Mouse (Mus musculus): ENCODE results near the gene Pds5b. TPM values are rescaled to one million over a fixed set of nuclear protein-coding genes. Genes with fewer than 3 reads are reported as not detected.
A peak's percentile ranks its signal among the peaks of the same experiment; 100 is the strongest.
"Not testable (repeated sequence)": the region's sequence is repeated elsewhere in the genome, so short reads cannot be mapped to it uniquely, and the experiment has no call there.

Gene Pds5b
- 11.3 and 12.4 TPM in 2 replicates for polyA plus RNA-seq (2012; ENCODE audit: insufficient read depth, insufficient read length, missing spikeins)

DNA sequence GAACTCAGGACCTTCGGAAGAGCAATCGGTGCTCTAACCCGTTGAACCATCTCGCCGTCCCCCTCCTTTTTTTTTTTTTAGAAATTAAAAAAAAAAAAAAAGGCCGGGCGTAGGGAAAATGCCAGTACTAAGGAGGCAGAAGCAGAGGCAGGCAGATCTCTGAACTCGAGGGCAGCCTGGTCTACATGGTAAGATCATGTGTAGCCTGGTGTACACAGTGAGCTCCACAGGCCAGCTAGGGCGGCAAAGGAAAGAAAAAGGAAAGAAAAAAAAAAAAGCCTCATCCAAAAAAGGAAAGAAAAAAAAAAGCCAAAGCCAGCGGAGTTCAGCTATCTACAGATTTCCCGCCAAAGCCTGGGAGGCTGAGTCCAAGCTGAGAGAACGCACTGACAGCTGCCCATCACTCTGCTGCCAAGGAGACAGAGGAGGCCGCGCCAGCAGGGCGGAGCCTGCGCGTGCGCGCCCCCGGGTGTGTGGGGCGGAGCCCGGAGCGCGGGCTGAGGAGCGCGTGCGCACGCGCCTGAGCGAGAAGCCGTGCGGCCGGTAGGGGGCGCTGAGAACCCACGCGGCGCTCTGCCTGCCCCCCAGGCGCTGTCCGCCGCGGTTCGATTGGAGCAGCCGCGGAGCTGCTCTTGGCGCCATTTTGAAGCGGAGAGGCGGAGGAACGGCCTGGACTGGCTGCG, at the start of gene Pds5b:
TSS of gene Pds5b (plus strand) at position 587 of the 683 bp plus-strand sequence.
- H3K4me1 ChIP-seq (ENCODE audit: control insufficient read depth, insufficient read depth, insufficient read length, low read length) = 0 out of 2 replicates have a peak, but pooled peaks cover 2% of the 10 kb centered on the region
- peak within 1 kb of the TSS; percentile 46; the same call in 1 of the 2 replicates for H3K27ac ChIP-seq (replicated peaks; ENCODE audit: low read depth, low read length)
- H3K4me3 ChIP-seq (ENCODE audit: insufficient read depth, low read depth, low read length) = peak within 1 kb of the TSS; percentile 92

DNA sequence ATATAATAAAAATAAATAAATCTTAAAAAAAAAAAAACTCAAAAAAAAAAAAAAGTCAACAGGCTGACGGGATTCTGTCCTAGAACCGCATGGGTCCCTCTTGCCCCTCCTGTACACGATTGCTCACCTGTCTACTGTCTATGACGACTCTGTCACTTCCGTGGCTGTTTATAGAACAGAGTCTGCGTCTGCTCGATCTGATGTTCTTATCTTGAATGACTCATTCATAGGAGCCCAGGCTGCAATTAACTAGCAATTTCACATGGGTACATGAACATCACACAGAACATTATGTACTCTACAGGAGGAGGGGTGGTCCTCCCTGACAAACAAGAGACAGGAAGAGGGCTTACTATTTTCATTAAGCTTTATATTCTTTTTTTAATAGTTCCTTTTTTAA, 48.0 kb upstream of the Pds5b start:
- Histone ChIP-seq H3K4me3 (ENCODE audit: insufficient read depth, low read depth, low read length) (no peak overlapping the region), H3K27ac (replicated peaks; ENCODE audit: low read depth, low read length) (no peak overlapping the region), H3K4me1 (ENCODE audit: control insufficient read depth, insufficient read depth, insufficient read length, low read length) (no peaks in the 10 kb centered on the region)

DNA sequence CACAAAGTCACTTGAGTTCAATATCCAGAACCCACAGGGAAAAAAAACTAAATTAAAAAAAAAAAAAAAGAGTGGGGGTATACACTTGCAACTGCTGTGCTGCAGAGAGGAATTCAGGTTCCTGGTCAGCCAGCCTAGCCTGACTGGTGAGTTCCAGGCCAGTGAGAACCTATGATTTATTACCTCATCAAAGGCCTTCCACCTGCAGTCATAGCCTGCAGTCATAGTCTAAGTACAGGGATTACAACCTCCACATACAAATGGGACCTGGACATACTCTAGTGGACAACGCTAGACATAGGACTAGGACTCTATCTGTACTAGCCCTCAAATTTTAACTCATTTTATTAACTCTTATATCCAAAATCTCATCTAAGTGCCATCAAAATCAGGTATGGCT, 44.3 kb upstream of the Pds5b start:
- no peaks in the 10 kb centered on the region for H3K4me1 ChIP-seq (ENCODE audit: control insufficient read depth, insufficient read depth, insufficient read length, low read length)
- H3K4me3 ChIP-seq (ENCODE audit: insufficient read depth, low read depth, low read length) = no peak overlapping the region
- H3K27ac ChIP-seq (replicated peaks; ENCODE audit: low read depth, low read length) = no peak overlapping the region

DNA sequence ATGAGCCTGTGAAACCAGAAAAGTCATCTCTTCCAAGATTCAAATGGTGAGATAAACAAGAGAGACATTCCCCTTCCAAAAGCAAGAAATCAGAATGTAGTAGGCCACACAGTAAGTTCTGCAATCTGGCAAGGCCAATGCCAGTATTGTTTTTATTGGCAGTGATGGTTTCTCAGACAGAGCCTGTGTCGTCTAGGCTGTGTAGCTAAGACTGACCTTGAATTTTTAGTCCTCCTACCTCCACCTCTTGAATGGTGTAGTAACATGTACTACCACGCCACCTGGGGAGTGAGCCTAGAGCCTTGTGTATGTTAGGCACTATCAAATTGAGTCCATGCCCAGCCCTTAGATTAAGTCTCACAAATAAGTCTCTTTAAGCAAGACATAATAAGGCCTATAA, 43.8 kb upstream of the Pds5b start:
- no peaks in the 10 kb centered on the region for H3K4me1 ChIP-seq (ENCODE audit: control insufficient read depth, insufficient read depth, insufficient read length, low read length)
- H3K4me3 ChIP-seq (ENCODE audit: insufficient read depth, low read depth, low read length) = no peak overlapping the region
- H3K27ac ChIP-seq (replicated peaks; ENCODE audit: low read depth, low read length) = no peak overlapping the region

DNA sequence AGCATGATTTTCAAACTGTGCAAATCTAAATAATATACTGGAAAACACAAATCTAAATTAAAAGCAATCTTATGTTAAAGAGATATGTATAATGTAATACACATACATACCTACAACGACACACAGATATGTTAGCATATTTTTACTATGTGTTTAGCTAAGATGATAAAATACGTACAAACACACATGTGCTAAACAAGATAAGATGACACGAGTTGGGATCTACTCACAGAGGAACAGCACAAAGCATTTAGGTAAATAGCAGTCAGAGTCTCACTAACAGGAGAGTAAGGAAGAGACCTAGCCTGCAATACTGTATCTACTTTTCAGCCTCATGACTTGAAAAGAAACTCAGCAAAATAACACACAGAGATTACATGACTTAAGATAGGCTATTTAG, 32.1 kb upstream of the Pds5b start:
- H3K27ac ChIP-seq (replicated peaks; ENCODE audit: low read depth, low read length) = no peak overlapping the region
- H3K4me1 ChIP-seq (ENCODE audit: control insufficient read depth, insufficient read depth, insufficient read length, low read length) = no peaks in the 10 kb centered on the region
- H3K4me3 ChIP-seq (ENCODE audit: insufficient read depth, low read depth, low read length) = no peak overlapping the region

DNA sequence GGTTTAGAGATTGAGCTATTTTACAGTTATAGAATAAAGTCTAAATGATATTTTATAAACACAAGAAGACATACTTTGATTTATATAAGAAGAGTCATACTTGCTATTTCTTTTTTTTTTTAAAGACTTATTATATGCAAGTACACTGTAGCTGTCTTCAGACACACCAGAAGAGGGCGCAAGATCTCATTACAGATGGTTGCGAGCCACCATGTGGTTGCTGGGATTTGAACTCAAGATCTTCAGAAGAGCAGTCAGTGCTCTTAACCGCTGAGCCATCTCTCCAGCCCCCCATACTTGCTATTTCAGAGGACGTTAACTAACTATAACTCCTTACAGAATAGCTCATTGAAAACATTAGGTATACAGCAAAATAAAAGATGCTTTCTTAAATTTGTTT, 30.1 kb upstream of the Pds5b start:
- not testable (repeated sequence) for H3K4me1 ChIP-seq (ENCODE audit: control insufficient read depth, insufficient read depth, insufficient read length, low read length); H3K4me3 ChIP-seq (ENCODE audit: insufficient read depth, low read depth, low read length); H3K27ac ChIP-seq (replicated peaks; ENCODE audit: low read depth, low read length)

DNA sequence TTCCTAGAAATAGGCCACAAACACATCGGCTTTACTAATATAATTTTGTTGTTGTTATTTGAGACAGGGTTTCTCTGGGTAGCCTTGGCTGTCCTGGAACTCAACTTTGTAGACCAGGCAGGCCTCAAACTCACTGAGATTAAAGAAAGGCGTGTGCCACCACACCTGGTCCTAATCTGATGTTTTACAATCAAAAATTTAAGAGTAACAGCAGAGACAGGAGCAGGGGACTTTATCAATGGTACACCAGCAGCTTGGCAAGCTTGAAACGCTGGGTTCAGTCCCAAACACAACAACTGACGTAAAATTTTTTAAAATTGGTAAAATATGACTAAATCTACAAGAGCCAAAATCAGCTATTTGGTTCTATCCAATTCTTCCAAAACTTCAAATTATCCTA, 28.6 kb upstream of the Pds5b start:
- Histone ChIP-seq H3K27ac (replicated peaks; ENCODE audit: low read depth, low read length) (no peak overlapping the region), H3K4me3 (ENCODE audit: insufficient read depth, low read depth, low read length) (no peak overlapping the region), H3K4me1 (ENCODE audit: control insufficient read depth, insufficient read depth, insufficient read length, low read length) (no peaks in the 10 kb centered on the region)

DNA sequence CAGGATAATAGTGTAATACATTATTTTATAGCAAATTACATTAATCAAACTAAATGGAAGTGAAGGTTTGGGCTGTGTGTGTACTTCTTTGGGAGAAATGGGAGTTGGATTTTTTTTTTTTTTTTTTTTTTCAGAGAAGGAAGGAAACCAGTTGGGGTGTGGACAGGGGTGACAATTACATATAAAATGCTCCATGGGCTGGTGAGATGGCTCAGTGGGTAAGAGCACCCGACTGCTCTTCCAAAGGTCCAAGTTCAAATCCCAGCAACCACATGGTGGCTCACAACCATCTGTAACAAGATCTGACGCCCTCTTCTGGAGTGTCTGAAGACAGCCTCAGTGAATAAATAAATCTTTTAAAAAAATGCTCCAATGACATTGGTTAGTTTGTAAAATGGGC, 21.0 kb upstream of the Pds5b start:
- Histone ChIP-seq H3K27ac (replicated peaks; ENCODE audit: low read depth, low read length) (no peak overlapping the region), H3K4me1 (ENCODE audit: control insufficient read depth, insufficient read depth, insufficient read length, low read length) (peaks cover 2% of the 10 kb centered on the region), H3K4me3 (ENCODE audit: insufficient read depth, low read depth, low read length) (no peak overlapping the region)

DNA sequence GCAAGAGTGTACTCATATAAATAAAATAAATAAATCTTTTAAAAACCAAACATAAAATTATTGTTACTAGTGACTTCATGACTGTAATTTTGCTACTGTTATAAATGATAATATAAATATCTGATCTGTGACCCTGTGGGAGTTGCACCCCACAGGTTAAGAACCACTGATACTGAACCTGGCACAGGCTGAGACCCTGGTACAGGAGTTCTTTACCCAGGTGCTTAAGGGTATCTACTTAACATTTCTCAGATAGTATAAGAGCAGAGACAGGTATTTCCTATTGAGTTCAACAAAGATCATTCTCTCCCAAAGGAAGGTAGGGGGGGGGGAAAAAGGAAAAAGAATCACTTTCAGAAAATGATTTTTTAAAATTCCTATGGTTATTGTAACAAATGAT, 19.0 kb upstream of the Pds5b start:
- H3K4me3 ChIP-seq (ENCODE audit: insufficient read depth, low read depth, low read length) = no peak overlapping the region
- peaks cover 5% of the 10 kb centered on the region for H3K4me1 ChIP-seq (ENCODE audit: control insufficient read depth, insufficient read depth, insufficient read length, low read length)
- no peak overlapping the region for H3K27ac ChIP-seq (replicated peaks; ENCODE audit: low read depth, low read length)

DNA sequence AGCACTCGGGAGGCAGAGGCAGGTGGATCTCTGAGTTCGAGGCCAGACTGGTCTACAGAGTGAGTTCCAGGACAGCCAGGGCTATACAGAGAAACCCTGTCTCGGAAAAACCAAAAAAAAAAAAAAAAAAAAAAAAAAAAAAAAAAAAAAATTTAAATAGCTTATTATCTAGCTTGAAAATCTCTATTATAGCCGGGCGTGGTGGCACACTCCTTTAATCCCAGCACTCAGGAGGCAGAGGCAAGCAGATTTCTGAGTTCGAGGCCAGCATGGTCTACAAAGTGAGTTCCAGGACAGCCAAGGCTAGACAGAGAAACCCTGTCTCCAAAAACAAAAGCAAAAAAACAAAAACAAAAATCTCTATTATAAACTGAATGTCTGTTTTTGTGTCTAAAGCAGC, 14.1 kb upstream of the Pds5b start:
- not testable (repeated sequence) for H3K27ac ChIP-seq (replicated peaks; ENCODE audit: low read depth, low read length); H3K4me3 ChIP-seq (ENCODE audit: insufficient read depth, low read depth, low read length); H3K4me1 ChIP-seq (ENCODE audit: control insufficient read depth, insufficient read depth, insufficient read length, low read length)

DNA sequence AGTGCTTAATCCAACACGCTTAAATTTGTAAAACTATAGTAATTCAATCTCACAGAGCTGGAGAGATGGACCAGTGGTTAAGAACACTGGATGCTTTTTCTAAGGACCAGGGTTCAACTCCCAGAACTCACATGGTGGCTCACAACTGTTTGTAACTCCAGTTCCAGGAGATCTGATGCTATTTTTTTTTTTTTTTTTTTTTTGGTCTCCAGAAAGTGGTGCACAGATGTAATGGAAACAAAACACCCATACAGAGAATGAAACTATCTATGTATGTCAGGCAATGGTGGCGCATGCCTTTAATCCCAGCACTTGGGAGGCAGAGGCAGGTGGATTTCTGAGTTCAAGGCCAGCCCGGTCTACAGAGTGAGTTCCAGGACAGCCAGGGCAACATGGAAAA, 13.2 kb upstream of the Pds5b start:
- not testable (repeated sequence) for H3K4me3 ChIP-seq (ENCODE audit: insufficient read depth, low read depth, low read length); H3K27ac ChIP-seq (replicated peaks; ENCODE audit: low read depth, low read length); H3K4me1 ChIP-seq (ENCODE audit: control insufficient read depth, insufficient read depth, insufficient read length, low read length)

DNA sequence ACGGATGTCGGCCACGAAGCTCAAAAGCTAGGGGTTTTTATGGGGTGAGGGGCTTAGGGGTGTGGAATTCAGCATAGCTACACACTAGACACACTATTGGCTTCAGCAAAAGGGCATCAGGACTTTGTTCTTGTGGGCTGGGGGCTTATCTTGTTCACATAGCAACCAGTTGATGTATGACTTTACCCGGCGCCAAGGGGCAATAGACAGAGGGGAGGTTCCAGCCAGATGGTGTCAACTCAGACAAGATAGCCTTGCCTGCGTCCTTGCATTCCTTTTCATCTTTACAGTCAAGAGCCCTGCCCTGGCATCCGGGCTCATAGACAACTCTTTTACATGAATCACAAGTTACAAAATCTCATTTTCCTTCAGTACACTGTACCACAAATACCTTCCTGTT, 9.6 kb upstream of the Pds5b start:
- H3K4me3 ChIP-seq (ENCODE audit: insufficient read depth, low read depth, low read length); H3K4me1 ChIP-seq (ENCODE audit: control insufficient read depth, insufficient read depth, insufficient read length, low read length); H3K27ac ChIP-seq (replicated peaks; ENCODE audit: low read depth, low read length): not testable (repeated sequence)

DNA sequence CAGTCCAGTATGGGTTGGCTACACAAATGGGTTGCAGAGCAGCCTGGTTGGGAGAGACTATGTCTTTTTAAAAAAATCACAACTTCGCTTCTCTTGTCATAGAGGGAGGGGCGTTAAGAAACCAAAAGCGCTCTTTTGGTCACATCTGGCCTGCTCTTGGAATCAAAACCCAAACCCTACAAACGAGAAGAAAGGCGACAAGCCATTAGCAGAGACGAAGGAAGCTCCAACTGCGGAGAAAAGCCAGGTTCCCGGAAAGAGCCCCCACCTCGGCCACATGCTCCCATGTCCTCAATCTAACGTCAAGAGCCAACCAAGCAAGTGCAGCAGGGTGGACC, 8.8 kb upstream of the Pds5b start:
- H3K27ac ChIP-seq (replicated peaks; ENCODE audit: low read depth, low read length) = peak overlapping the region; percentile 66
- H3K4me1 ChIP-seq (ENCODE audit: control insufficient read depth, insufficient read depth, insufficient read length, low read length) = peaks cover 3% of the 10 kb centered on the region; the same call in 1 of the 2 replicates
- H3K4me3 ChIP-seq (ENCODE audit: insufficient read depth, low read depth, low read length) = peak overlapping the region; percentile 91

DNA sequence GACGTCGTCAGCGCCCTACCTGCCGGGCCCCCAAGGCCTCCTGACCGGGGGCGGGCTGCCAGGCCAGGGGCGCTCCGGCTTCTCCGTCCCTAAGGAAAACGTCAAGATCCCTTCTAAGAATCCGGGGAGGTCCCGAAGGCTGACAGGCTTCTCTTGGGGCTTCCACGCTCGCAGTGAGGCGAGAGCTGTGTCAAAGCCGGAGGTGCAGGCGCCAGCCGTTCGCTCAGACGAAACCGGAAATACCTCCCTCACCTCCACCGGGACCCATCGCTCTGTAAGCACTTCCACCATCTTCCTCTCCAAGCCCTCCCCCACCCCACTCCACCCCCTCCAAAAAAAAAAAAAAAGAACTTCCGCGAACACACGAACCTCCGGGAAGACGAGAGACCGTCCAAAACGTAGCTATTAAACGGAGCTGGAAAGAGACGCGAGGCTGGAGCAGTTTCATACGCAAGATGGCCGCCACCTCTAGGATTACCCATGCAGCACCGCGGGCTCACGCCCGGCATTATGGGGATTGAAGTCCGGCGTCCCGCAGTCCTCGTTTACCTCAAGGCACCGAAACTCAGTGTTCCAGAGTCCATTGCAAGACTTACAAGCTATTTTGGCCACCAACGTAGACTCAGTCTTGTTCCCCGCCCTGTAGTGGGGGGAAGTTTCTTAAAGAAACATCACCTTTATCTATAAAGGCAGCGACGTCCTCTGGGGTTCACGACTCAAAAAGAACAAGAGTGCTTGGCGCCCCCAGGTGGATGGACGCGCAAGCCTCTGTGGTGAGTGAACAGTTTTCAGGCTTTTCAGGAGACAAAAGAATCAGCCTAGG, 8.2 kb upstream of the Pds5b start:
- Histone ChIP-seq H3K27ac (replicated peaks; ENCODE audit: low read depth, low read length) (peak overlapping the region; percentile 66), H3K4me1 (ENCODE audit: control insufficient read depth, insufficient read depth, insufficient read length, low read length) (0 out of 2 replicates have a peak, but pooled peaks cover 3% of the 10 kb centered on the region), H3K4me3 (ENCODE audit: insufficient read depth, low read depth, low read length) (peak overlapping the region; percentile 91)

DNA sequence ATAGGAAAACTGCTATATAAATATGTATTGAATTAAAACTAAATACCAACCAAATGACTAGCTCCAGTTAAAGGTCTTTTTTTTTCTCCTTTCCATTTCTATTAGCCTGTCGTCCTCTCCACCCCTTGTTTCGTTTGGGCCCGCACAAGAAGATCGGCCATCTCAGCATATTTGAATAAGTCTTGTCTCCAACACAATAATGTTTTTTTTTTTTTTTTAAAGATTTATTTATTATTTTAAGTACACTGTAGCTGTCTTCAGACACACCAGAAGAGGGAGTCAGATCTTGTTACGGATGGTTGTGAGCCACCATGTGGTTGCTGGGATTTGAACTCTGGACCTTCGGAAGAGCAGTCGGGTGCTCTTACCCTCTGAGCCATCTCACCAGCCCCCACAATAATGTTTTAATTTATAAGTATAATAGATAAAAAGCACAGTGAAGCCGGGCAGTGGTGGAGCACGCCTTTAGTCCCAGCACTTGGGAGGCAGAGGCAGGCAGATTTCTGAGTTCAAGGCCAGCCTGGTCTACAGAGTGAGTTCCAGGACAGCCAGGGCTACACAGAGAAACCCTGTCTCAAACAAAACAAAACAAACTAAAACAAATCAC, 7.3 kb upstream of the Pds5b start, which contains the start of gene N4bp2l2:
TSS of gene N4bp2l2 (minus strand) at position 51 of the 607 bp plus-strand sequence.
- H3K4me1 ChIP-seq (ENCODE audit: control insufficient read depth, insufficient read depth, insufficient read length, low read length) = not testable (repeated sequence)
- H3K27ac ChIP-seq (replicated peaks; ENCODE audit: low read depth, low read length) = peak within 1 kb of the TSS; percentile 66
- peak within 1 kb of the TSS; percentile 91 for H3K4me3 ChIP-seq (ENCODE audit: insufficient read depth, low read depth, low read length)

Data from brown adipose tissue, adult 24 weeks (tissue).